Mouse (Mus musculus): ENCODE results near the gene Mpzl1. TPM values are rescaled to one million over a fixed set of nuclear protein-coding genes. Genes with fewer than 3 reads are reported as not detected.
A peak's percentile ranks its signal among the peaks of the same experiment; 100 is the strongest.

Mpzl1 gene
- polyA plus RNA-seq, 1 experiment, result 47.2 TPM

DNA sequence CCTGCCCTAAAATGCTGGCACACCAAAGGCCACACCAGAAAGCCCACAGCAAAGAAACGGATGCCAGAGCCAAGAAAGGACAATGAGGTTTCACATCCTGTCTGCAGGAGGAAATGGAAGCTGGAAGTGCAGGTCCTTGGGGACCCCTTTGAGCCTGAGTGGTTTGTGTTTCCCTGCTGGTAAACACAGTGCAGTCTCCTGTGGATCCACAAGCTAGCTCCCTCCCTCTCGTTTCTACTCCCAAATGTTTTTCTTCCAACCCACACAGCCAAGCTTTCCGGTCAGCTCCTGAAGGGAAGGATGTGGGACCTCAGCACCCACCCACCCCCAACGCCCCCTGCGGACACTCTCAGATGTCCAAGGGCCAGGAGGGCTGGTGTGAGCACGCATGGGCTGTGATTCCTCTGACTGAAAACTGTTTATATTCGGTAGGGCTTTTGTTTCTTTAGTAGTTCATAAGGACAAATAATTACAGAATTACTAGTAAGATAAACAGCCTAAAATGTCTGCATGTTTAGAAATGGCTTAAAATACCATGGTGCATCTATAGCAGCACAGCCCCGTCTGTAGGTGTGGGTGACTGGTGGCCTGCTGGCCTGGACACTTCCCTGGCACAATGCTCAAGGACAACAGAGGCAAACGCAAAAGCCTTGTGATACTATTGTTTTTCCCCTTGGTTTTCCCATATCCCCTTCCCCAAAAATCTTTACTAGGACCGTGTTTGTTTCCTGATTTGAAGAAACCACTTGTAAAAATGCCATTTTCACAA is 44.9 kb downstream of the Mpzl1 start:
- WGBS, result 22% methylated on average over 10 of the region's 10 CpGs
- H3K4me1 ChIP-seq (ENCODE audit: control insufficient read depth, insufficient read depth, low read length), result peaks cover 17% of the 10 kb centered on the region

DNA sequence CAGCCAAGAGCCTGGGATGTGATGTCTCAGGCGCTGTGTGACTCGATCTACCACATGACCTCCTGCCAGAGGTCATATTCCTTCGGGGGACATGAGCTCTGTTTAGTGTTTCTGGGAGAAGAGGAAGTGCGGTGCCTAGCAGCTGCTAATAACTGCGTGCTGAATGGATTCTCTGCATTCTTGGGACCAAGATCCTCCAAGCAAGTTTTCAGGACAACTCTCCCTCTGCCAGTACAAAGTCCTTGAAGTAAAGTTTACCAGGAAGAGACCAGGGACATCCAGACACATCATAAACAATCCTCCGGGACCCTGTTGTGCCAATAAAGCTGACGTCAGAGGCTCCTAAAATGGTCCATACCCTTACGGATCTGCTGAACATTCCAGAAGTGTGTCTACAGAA is 46.5 kb downstream of the Mpzl1 start:
- H3K4me1 ChIP-seq (ENCODE audit: control insufficient read depth, insufficient read depth, low read length), result peaks cover 17% of the 10 kb centered on the region
- DNase-seq, result no peak
- H3K4me3 ChIP-seq (replicated peaks; ENCODE audit: extremely low read depth, low read depth, low read length), result no peak overlapping the region
- TF ChIP-seq POLR2A (IDR thresholded peaks at IDR 0.05; ENCODE audit: borderline replicate concordance, extremely low read depth, low read depth, low read length) (no peak), CTCF (IDR thresholded peaks at IDR 0.05; ENCODE audit: insufficient read depth, low read length) (no peak)
- WGBS, result 28% methylated on average over 8 of the region's 8 CpGs

More for the DNA sequence above, 44.9 kb downstream of the Mpzl1 start:
- TF ChIP-seq POLR2A (IDR thresholded peaks at IDR 0.05; ENCODE audit: borderline replicate concordance, extremely low read depth, low read depth, low read length) (no peak), CTCF (IDR thresholded peaks at IDR 0.05; ENCODE audit: insufficient read depth, low read length) (no peak)
- no peak for DNase-seq
- H3K4me3 ChIP-seq (replicated peaks; ENCODE audit: extremely low read depth, low read depth, low read length), result no peak overlapping the region

DNA sequence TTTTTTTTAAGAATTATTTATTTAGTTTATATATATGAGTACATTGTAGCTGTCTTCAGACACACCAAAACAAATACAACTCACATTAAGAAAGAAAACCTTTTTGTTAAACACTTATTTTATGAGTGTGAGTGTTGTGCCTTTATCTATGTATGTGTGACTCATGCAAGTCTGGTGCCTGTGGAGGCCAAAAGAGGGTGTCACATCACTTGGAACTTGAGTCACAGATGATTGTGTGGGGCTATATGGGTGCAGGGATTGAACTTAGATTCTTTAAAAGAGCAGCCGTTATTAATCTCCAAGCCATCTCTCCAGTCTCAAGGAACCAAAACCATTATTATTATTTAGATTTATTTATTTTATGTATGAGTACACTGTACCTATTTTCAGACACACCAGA is 48.0 kb downstream of the Mpzl1 start:
- H3K4me1 ChIP-seq (ENCODE audit: control insufficient read depth, insufficient read depth, low read length), result peaks cover 17% of the 10 kb centered on the region
- TF ChIP-seq POLR2A (IDR thresholded peaks at IDR 0.05; ENCODE audit: borderline replicate concordance, extremely low read depth, low read depth, low read length) (no peak), CTCF (IDR thresholded peaks at IDR 0.05; ENCODE audit: insufficient read depth, low read length) (no peak)
- 86% methylated on average over 1 of the region's 1 CpGs for WGBS
- DNase-seq, result no peak
- no peak overlapping the region for H3K4me3 ChIP-seq (replicated peaks; ENCODE audit: extremely low read depth, low read depth, low read length)

DNA sequence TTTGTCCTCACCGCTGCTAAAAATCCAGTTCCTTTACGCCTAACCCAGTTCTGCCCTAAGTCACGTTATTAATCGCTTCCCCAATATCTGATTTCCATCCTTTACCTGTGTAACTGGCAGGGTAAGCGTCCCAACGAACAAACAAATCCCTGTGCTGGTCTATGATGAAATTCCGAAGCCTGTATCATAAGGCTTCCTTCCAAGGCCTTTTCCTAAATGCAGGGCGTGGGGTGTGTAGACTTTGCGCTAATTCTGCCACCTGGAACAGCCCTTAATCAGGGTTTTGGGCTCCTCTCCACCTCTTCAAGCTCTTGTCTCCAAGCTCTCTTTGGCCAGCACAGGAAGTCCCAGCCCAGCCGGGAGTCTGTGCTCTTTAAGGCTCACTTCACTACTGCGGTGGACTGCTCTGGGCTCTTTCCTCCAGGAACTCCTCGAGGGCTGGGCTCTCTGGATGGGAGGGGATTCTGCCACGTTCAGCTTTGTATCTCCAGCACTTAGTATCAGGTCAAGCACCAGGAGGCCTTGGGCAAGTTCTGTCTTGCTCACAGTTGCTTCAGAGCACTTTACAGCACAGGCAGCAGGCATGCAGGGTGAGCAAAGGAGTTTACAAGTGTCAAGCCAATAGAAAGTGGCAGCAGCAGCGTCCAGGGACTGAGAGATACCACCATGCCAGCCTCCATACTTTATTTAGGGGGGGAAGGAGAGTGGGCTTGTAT is 48.8 kb downstream of the Mpzl1 start:
- 53% methylated on average over 14 of the region's 14 CpGs for WGBS
- no peak for DNase-seq
- H3K4me1 ChIP-seq (ENCODE audit: control insufficient read depth, insufficient read depth, low read length), result peaks cover 17% of the 10 kb centered on the region
- H3K4me3 ChIP-seq (replicated peaks; ENCODE audit: extremely low read depth, low read depth, low read length), result no peak overlapping the region
- TF ChIP-seq CTCF (IDR thresholded peaks at IDR 0.05; ENCODE audit: insufficient read depth, low read length) (no peak), POLR2A (IDR thresholded peaks at IDR 0.05; ENCODE audit: borderline replicate concordance, extremely low read depth, low read depth, low read length) (no peak)

DNA sequence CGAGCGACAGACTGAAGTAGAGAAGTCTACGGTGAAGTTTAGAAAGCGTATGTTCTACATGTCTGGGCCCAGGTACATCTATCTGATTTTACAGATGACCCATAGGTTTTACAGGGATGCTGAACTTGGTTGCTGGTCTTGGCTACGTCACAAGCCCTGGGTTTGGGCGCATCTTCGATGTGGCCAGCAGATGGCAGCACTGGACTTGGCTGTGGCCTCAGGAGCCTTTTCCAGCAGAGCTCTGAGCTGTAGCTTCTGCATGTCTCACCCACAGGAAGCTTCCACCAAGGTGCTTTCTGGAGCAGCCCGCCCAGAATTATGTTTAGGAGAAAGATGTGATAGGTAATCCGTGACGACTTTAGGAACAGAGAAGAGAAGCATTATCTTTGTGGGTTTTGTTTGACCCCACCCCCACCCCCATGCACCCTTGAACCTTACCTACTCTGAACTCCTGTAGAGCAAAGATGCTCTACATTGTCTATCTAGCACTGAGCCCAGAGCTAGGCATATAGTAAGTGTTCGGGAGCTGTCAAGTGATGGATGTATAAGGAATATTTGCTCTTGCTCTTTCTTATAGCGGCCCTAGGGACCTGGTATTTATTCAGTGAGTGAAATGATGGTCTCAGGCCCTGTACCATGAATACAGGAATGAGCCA is 50.7 kb downstream of the Mpzl1 start:
- Histone ChIP-seq H3K4me1 (ENCODE audit: control insufficient read depth, insufficient read depth, low read length) (peaks cover 5% of the 10 kb centered on the region), H3K4me3 (replicated peaks; ENCODE audit: extremely low read depth, low read depth, low read length) (no peak overlapping the region)
- peak; percentile 84 for DNase-seq
- WGBS, result 21% methylated on average over 12 of the region's 12 CpGs
- TF ChIP-seq POLR2A (IDR thresholded peaks at IDR 0.05; ENCODE audit: borderline replicate concordance, extremely low read depth, low read depth, low read length) (no peak), CTCF (IDR thresholded peaks at IDR 0.05; ENCODE audit: insufficient read depth, low read length) (peak; percentile 99)

DNA sequence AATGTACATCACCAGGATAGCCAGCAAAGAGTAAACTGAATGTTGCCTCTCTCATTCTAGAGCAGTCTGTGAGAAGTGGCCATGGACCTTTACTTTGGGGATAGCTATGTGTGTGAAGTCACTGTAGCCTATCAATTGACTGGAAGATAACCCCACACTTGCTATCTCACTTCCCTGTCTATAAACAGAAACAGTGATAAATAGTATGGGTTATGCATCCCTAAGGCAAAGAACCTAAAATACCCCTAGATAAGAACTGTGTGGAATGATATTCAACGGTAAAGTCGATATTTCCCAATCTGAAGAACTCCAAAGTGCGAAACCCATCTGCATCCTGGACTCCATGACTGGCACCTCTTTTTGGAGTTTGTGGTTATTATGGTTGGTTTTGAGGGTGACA is 53.1 kb downstream of the Mpzl1 start:
- TF ChIP-seq CTCF (IDR thresholded peaks at IDR 0.05; ENCODE audit: insufficient read depth, low read length), result no peak
- no peak for TF ChIP-seq POLR2A (IDR thresholded peaks at IDR 0.05; ENCODE audit: borderline replicate concordance, extremely low read depth, low read depth, low read length)
- no peak for DNase-seq
- no peaks in the 10 kb centered on the region for H3K4me1 ChIP-seq (ENCODE audit: control insufficient read depth, insufficient read depth, low read length)
- WGBS, result 91% methylated on average over 3 of the region's 3 CpGs
- no peak overlapping the region for H3K4me3 ChIP-seq (replicated peaks; ENCODE audit: extremely low read depth, low read depth, low read length)

DNA sequence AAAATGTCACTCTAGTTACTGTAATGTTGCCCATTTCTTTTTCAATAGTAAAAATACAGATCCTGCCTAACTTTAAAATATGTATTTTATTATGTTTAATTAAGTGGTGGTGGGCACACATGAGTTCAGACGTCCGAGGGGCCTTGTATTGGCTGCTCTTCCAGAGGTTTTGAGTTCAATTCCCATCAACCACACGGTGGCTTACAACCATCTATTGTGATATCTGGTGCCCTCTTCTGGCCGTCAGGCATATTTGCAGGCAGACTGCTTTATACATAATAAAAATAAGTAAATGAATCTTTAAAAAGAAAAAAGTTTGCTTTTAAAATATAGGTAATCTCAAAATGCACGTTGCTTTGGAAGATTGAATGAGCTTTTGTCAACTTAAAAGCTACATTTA is 55.0 kb downstream of the Mpzl1 start:
- no peak for DNase-seq
- TF ChIP-seq CTCF (IDR thresholded peaks at IDR 0.05; ENCODE audit: insufficient read depth, low read length), result no peak
- TF ChIP-seq POLR2A (IDR thresholded peaks at IDR 0.05; ENCODE audit: borderline replicate concordance, extremely low read depth, low read depth, low read length), result no peak
- Histone ChIP-seq H3K4me3 (replicated peaks; ENCODE audit: extremely low read depth, low read depth, low read length) (no peak overlapping the region), H3K4me1 (ENCODE audit: control insufficient read depth, insufficient read depth, low read length) (no peaks in the 10 kb centered on the region)
- 55% methylated on average over 5 of the region's 5 CpGs for WGBS

DNA sequence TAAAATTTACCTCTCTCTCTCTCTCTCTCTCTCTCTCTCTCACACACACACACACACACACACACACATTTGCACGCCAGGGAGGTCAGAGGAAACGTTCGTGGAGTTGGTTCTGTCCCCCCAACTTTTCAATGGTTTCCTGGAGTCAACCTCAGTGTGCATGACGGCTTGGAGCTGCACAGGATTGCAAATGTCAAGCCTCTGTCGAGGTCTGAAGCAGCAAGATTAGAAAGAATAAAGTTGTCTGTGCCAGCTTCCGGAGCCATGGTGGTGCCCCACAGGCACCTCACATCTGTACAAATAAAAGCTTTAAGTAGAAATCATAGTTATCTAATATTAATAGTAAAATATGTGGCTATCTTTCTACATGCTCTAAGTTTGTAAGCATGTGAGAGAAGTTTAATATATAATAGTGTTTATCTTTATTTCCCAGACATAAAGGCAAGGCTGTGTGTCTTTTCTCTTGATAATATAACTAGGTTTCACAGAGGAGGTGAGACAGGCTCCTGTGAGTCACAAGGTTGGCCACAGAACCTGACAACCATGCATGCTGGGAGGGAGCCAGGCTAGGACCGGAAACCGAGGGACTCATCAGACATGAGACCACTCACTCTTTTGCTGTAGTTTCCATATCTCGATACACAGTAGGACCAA is 57.8 kb downstream of the Mpzl1 start:
- DNase-seq, result no peak
- TF ChIP-seq POLR2A (IDR thresholded peaks at IDR 0.05; ENCODE audit: borderline replicate concordance, extremely low read depth, low read depth, low read length), result no peak
- TF ChIP-seq CTCF (IDR thresholded peaks at IDR 0.05; ENCODE audit: insufficient read depth, low read length), result no peak
- Histone ChIP-seq H3K4me3 (replicated peaks; ENCODE audit: extremely low read depth, low read depth, low read length) (no peak overlapping the region), H3K4me1 (ENCODE audit: control insufficient read depth, insufficient read depth, low read length) (no peaks in the 10 kb centered on the region)
- WGBS, result 60% methylated on average over 9 of the region's 9 CpGs

DNA sequence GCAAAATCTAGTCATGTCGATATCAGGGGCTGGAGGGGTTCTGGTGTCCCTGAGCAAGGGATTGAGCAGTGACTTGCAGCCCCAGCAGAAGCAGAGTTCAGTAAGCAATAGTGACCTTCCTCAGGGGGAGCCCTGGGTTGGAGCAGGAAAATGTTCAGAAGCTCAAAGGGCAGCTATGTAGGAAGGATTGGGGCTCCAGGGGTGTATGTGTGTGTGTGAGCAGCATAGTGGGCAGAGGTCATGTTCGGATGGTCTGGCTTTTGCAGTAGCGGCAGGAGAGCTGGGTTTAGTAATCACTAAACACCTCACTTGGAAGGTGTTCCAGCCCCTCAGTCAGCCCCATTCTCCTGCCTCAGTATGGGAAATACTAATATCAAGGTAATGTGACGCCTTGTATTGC is 58.3 kb downstream of the Mpzl1 start:
- Histone ChIP-seq H3K4me3 (replicated peaks; ENCODE audit: extremely low read depth, low read depth, low read length) (no peak overlapping the region), H3K4me1 (ENCODE audit: control insufficient read depth, insufficient read depth, low read length) (no peaks in the 10 kb centered on the region)
- DNase-seq, result no peak
- TF ChIP-seq POLR2A (IDR thresholded peaks at IDR 0.05; ENCODE audit: borderline replicate concordance, extremely low read depth, low read depth, low read length) (no peak), CTCF (IDR thresholded peaks at IDR 0.05; ENCODE audit: insufficient read depth, low read length) (no peak)
- 86% methylated on average over 4 of the region's 4 CpGs for WGBS

All from lung, adult 2 months (tissue).